Mouse (Mus musculus): Measurements from ENCODE around the gene Syngr4.

DNA sequence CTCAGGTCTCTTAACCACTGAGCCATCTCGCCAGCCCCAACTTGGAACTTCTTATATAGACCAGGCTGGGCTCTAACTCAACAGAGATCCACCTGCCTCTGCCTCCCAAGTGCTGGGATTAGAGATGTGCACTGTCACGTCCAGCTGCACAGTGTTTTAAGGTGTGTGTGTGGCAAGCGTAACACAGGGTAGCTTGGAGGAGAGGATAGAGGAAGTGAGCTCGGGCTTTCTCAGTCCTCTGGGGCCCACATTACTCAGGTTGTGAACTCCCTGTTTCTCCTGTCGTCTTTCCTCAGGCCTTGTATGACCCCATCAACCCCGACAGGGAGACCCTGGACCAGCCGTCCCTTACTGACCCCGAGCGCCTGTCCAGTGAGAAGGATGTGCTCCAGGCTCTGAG lies 10.1 kb upstream of the Syngr4 start:
- TF ChIP-seq CTCF (IDR thresholded peaks at IDR 0.05; ENCODE audit: extremely low read depth, insufficient read depth, insufficient read length, insufficient replicate concordance) (no peak), POLR2A (IDR thresholded peaks at IDR 0.05; ENCODE audit: low read depth, low read length) (no peak)

Data from spleen, adult 2 months (tissue).